Mouse (Mus musculus) lung, adult 2 months (tissue): ENCODE data around the gene Rps28.

ENCODE experiments used
- CTCF ChIP-seq: fragments of 200-500 bp; IDR thresholded peaks from 2 replicates; pipeline ENCODE4 v1.5.1; 2011; ENCODE audit warnings: mild to moderate bottlenecking, low read length, control low read depth; ENCODE audit not compliant: insufficient read depth
- POLR2A ChIP-seq: fragments of 200-500 bp; IDR thresholded peaks from 2 replicates; pipeline ENCODE4 v1.6.1; 2011; ENCODE audit warnings: low read depth, mild to moderate bottlenecking, control low read depth, low read length, borderline replicate concordance; ENCODE audit errors: extremely low read depth

- TF ChIP-seq CTCF (no peak), POLR2A (no peak)
Observed at GRCm38 (mm10) chr17:33815399-33815798, 9.0 kb downstream of the Rps28 start.
